Mouse (Mus musculus) ovary, adult 2 months (tissue): ENCODE measurements around the gene Prkrip1. TPM values are rescaled to one million over a fixed set of nuclear protein-coding genes. Genes with fewer than 3 reads are reported as not detected.

Source experiments
- polyA plus RNA-seq: library from polyadenylated mRNA; depleted of rRNA; stranded (reverse); fragments of >200 nt; gene quantifications from 2 replicates; pipeline ENCODE4 v1.2.3, GENCODE M21; 2012; rRNA removed

Prkrip1 gene
- polyA plus RNA-seq: 11.5 and 15.5 TPM in 2 replicates

DNA sequence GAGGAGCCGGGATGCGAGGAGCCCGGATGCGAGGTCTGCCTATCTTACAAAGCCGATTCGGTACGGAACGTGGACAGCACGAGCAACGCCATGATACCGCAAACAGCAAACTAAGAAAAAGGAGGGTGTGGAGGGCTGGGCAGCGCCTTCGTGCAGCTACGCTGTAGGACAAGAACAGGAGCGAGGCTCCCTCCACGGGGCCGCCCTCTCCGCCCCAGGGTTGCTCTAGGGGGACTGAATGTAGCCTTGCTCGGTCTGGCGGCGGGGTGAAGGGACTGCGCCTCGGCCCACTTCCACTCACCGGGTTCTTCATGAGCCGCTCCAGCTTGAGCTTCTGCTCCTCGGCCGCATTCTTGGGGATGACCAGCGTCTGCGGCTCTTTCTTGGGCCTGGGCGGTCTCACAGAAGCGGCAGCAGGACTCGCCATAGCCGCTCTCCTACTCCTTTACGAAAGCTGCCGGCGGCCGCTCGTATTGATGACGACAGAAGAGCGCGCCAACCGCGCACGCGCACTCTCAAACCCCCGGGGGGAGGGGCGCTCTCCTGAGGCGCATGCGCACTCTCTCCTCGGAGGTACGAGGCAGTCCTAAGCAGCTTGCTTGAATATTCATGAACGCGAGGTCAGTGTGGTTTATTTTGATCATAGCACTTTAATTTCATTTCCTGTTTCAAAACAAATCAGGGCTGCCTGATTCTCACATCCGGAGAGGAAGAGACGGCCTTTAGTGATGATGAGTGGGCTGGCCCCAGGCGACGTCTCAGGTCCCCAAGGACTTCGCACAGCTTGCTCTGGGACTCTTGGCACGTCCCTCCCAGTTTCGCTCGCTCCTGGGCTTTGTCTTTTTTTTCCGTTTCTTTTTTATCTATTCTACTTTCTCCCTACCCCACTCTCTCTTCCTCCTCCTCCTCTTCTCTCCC, at the start of gene Prkrip1:
Prkrip1 (minus strand) TSS at position 490 of the 918 bp plus-strand sequence.

DNA sequence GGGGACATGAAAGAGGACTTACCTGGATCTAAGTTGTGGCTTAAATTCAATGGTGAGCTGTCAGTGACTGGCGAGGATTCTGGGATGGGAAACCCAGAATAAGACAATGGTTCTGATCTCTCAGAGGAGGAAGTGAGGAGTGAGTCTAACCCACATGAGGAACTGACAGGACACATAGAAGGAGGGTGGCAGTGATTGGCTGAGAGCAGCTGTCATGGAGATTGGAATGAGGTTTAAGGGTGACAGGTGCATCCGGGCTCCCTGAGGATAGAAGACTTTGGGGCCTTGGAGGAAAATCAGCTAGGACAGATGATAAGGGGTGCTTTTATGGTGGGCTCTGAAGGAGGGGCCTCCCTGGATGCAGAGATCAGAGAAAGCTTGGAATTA, 47.7 kb upstream of the Prkrip1 start, which contains the start of gene Sh2b2:
Sh2b2 (minus strand) TSS at position 105 of the 387 bp plus-strand sequence.

DNA sequence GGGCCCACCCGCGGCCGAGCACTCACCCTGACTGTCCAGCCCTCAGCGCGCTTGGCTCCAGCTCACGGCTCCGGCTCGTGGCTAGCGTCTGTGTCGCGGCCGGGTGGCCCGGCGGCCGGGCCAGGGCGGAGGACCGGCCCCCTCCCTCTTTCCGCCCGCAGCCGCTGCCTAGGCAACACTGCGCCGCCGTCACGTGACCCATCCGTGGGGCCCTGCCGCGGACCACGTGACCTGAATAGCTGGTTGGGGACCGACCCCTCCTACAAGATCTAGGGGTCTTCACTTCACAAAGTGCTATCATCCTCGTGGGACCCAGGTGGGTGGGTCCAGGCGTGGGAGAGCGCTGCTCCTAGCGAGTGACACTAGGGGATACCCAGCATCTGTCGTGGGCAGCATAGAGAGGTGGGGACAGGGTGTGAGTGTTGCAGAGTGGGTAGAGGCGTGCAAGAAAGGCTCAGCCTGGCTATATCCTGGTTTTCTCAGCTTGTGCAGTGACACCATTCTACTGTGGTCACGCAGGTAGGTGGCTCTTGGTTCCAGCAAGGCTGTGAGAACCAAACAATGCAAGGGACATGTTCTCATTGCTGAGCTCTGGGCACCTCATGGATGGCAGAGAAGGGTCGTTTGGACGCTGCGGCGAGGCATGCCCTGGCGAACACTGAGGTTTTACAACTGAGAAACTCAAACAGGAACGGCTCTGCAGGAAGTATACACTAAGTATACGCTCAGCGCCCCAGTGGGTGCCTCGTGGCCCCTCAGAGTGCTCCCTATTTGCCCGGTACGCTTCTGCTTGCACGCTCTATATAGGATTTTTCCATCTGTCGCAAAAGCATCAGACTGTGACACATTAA, 28.0 kb downstream of the Prkrip1 start, which contains the start of gene Orai2:
Orai2 (minus strand) TSS at position 202 of the 851 bp plus-strand sequence.

DNA sequence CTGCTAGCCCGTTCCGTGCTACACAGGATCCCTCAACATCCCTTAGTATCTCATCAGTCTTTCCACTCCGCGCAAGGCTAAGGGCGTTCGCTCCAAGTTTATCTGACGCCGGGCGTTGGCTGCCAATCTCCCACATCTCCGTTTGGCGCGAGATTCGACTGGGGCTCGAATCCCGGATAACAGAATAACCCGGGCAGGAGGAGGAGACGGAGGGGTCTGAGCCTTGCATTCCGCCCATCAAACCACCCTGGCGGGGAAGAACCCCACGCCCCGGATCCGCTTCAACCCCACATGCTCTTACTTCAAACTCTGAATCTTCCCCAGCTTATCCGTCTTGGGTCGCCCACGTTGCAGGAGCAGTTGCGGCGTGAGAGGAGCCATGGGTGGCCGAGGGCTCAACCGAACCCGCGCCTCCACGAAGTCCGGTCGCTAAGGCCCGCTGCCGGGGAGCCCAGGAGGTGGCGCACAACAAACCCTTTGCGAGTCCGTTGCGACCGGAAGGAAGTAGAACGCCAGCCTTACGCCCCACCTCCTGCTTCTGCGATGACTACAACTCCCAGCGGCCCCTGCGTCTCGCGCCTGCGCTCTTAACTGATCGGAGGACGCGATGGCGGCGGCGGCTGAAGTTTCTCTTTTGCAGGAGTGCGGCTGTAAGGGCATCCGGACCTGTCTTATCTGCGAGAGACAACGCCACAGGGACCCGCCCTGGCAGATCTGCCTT, 63.0 kb downstream of the Prkrip1 start, which contains the start of the genes Lrwd1 and Alkbh4:
Lrwd1 (minus strand) TSS at position 504 of the 721 bp plus-strand sequence.
Alkbh4 (plus strand) TSS at position 576 of the 721 bp plus-strand sequence.

Other genes with a start within 250 kb of the Prkrip1 start
- gene Ssc4d, start 224.4 kb downstream of the Prkrip1 start, polyA plus RNA-seq: 8.4 and 10.3 TPM in 2 replicates
- gene Zp3, start 218.9 kb downstream of the Prkrip1 start, polyA plus RNA-seq: 159 and 201 TPM in 2 replicates
- gene Dtx2, start 204.2 kb downstream of the Prkrip1 start, polyA plus RNA-seq: 60.4 and 70.4 TPM in 2 replicates
- 48.6 and 57.1 TPM in 2 replicates for gene Upk3b, start 160.5 kb downstream of the Prkrip1 start, polyA plus RNA-seq
- 2.7 and 2.8 TPM in 2 replicates for gene Upk3bl, start 144.5 kb downstream of the Prkrip1 start, polyA plus RNA-seq
- 23.7 and 24.4 TPM in 2 replicates for gene Rasa4, start 115.0 kb downstream of the Prkrip1 start, polyA plus RNA-seq
- 34.0 and 70.8 TPM in 2 replicates for gene Polr2j, start 82.3 kb downstream of the Prkrip1 start, polyA plus RNA-seq
- 56.3 and 56.8 TPM in 2 replicates for gene Lrwd1, start 62.9 kb downstream of the Prkrip1 start, polyA plus RNA-seq
- gene Alkbh4, start 62.8 kb downstream of the Prkrip1 start, polyA plus RNA-seq: 22.1 and 22.2 TPM in 2 replicates
- 20.0 and 25.3 TPM in 2 replicates for gene Orai2, start 28.2 kb downstream of the Prkrip1 start, polyA plus RNA-seq
- 28.9 and 32.2 TPM in 2 replicates for gene Sh2b2, start 47.6 kb upstream of the Prkrip1 start, polyA plus RNA-seq